Mouse (Mus musculus) brown adipose tissue, adult 24 weeks (tissue): ENCODE measurements at regions not wholly inside any gene's neighbourhood (a gene's known extent, or its start where the extent isn't known, plus 50 kb on each side); places are given as distances from the start of the nearest gene placed in this dataset.
"Not testable (repeated sequence)": the region's sequence is repeated elsewhere in the genome, so short reads cannot be mapped to it uniquely, and the experiment has no call there.

Experiments used
- H3K27ac ChIP-seq: fragments of 200-500 bp; replicated peaks from 2 replicates; pipeline ENCODE4 v1.5.1; 2012; ENCODE audit warnings: low read depth, mild to moderate bottlenecking, low read length
- H3K4me1 ChIP-seq: fragments of 200-500 bp; 2 replicates; pipeline ENCODE4 v1.6.1; 2012; ENCODE audit warnings: low read length, mixed read lengths; ENCODE audit not compliant: control insufficient read depth, insufficient read depth, insufficient read length
- H3K4me3 ChIP-seq: fragments of 200-500 bp; 2 replicates; pipeline ENCODE4 v1.5.1; 2012; ENCODE audit warnings: low read depth, mild to moderate bottlenecking, low read length, moderate library complexity; ENCODE audit not compliant: insufficient read depth

GRCm38 (mm10) chr11:7796373-7796772 lies 582.6 kb upstream of the Igfbp3 start:
- Histone ChIP-seq H3K27ac (no peak overlapping the region), H3K4me3 (no peak overlapping the region), H3K4me1 (no peaks in the 10 kb centered on the region)

GRCm38 (mm10) chr11:7794206-7794605 lies 580.5 kb upstream of the Igfbp3 start:
- Histone ChIP-seq H3K4me3 (no peak overlapping the region), H3K4me1 (no peaks in the 10 kb centered on the region), H3K27ac (no peak overlapping the region)

DNA sequence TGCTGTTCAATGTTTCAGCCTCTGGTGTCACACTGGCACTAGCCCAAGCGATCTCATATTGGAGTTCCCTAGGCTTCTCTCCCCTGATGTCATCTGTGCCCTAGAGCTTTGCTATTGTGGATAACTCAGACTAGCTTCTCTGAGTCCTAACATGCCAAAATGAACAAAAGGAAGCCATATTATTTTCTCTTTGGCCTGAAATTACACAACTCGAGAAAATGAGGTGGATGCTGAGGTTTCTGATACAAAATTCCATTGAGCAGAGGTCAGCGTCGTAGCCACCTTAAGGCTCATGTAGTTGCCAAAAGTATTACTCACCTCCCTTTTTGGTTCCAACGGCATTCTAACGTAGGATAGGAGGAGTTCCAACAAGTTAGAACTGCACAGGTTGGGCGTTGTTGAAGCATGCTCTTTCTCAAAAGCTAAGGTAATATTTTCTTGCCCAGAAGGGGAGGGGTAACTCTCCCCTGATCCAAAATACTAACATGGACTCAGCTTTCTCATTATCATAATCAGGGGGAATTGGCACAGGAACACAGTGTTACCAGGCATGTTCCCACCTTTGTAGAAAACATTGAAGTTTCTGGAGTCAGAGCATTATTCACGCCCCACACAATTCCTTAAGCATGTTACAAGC lies 566.9 kb upstream of the Igfbp3 start:
- Histone ChIP-seq H3K4me3 (no peak overlapping the region), H3K4me1 (no peaks in the 10 kb centered on the region), H3K27ac (no peak overlapping the region)

DNA sequence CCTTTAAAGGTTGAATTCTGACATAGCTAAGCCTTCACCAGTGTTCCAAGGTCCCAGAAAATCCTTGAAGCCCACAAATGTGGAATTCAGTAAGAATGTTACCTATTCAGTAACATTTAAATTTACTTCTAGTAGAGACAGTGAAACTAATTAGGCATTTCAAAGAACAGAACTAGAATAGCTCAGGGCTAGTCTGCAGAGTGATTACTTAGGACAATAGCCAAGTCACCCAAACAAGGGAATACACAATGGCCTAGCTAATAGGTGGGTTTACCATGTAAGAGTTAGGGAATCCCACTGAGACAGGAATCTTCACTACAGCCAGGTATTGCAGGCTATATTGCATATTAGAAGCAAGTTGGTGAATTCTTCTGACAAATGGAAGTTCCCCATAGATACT lies 561.6 kb upstream of the Igfbp3 start:
- H3K27ac ChIP-seq, H3K4me3 ChIP-seq, H3K4me1 ChIP-seq: not testable (repeated sequence)

DNA sequence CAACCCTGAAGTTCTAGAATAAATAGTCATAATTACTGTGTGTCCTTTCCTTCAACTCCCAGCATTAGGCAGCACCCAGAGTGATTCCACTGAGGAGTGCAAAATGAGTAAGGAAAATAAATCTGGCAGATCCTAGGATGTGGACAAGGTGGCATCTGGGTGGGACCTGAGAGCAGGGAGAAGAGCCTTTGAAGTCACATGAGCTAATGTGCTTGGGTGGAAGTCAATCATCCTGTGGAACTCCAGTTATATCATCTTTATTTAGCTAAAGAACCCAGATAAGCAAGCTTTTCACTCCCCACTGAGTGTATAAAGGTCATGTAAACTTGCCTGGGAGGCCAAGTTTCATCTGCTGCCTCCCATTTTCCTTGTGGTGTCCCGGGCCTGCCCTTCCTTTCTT lies 551.6 kb upstream of the Igfbp3 start:
- H3K4me3 ChIP-seq, result no peak overlapping the region
- no peaks in the 10 kb centered on the region for H3K4me1 ChIP-seq
- no peak overlapping the region for H3K27ac ChIP-seq

- Histone ChIP-seq H3K4me1 (no peaks in the 10 kb centered on the region), H3K27ac (no peak overlapping the region), H3K4me3 (no peak overlapping the region)
Measured at GRCm38 (mm10) chr11:7758862-7759467, 545.2 kb upstream of the Igfbp3 start.
